Mouse (Mus musculus): ENCODE data around the gene Ctse.
A peak's percentile ranks its signal among the peaks of the same experiment; 100 is the strongest.
"Not testable (repeated sequence)": the region's sequence is repeated elsewhere in the genome, so short reads cannot be mapped to it uniquely, and the experiment has no call there.

Gene Ctse

DNA sequence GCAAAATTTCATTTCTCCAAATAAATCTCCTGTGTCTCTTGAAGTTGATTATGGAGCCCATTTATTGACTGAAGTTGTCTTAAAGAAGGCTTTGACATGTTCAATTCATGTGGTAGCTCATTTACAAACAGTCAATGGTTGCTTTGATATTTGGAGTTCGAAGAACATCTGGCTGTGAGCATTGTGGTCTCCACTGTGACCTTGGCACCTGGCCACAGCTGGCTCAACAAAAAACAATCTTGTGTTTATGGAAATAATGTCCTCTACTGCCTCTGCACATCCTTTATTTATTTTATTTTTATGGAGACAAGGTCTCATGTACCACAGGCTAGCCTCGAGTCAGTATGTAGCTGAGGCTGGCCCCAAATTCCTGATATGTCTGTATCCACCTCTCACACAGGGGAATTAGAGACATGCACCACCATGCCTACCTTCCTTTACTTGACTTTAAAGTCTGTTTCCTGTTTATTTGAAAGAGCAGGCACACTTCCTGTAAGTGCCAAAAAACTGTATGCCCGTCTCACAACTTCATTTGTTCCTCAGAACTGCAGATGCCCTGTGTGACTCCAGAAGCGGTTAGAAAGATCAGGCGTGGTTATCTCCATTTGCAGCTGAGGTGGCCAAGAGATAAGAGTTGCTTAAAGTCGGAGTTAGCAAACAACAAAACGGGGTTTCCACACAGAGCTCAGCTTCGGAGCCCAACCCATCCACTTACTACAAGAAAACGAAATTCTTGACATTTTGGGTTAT, at the start of gene Ctse:
Gene Ctse (plus strand): TSS at position 516 of the 750 bp plus-strand sequence.
- no peak for DNase-seq

- DNase-seq, result no peak
Measured at GRCm38 (mm10) chr1:131598905-131599304, 39.2 kb upstream of the Ctse start, which contains the start of gene Avpr1b. Gene Avpr1b (plus strand): TSS chr1:131599239.

GRCm38 (mm10) chr1:131600314-131600713, 37.8 kb upstream of the Ctse start:
- DNase-seq, result no peak

DNA sequence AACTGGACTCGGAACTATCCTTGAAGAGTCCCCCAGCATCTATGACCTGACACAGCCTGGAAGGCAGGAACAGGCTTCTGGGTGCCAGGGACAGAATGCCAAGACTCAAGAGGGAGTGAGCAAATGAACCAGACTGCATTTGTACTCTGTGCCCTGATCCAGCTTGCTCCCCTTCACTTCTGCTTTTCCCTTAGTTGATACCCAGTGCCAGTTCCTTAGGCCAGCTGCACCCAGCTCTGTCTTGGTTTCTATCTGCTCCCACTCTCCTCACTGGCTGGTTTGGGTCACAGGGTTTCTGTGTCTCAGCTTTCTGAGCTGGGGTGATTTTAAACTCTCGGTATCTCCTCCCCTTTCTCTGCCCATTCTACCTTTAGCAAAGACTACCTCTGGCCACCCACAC, 31.4 kb upstream of the Ctse start:
- no peak for DNase-seq

DNA sequence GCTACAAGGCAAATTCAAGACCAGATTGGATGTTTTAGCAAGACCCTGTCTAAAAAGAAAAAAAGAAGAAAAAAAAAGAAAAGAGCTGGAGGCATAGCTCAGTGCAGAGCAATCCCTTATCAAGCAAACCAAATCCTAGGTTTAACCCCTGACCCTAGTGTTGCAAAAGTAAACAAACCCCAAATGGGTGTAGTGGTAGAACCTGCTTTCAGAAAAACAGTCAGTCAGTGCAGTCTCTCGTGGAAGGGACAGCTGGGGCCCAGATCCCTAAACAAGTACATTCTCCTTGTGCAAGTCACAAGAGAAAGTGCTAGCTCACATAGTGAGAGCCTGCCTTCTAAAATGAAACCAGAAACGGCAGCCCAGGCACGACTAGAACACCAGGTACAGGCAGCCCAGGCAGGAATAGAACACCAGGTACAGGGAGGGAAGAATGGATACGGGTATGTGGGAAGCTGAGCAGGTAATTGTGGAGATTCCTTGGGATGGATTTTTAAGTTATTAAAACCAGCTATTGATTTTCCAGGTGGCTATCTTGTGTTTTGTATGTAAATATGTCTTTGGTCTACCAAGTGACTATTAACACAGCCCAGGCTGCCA, 25.4 kb upstream of the Ctse start:
- no peak for DNase-seq

DNA sequence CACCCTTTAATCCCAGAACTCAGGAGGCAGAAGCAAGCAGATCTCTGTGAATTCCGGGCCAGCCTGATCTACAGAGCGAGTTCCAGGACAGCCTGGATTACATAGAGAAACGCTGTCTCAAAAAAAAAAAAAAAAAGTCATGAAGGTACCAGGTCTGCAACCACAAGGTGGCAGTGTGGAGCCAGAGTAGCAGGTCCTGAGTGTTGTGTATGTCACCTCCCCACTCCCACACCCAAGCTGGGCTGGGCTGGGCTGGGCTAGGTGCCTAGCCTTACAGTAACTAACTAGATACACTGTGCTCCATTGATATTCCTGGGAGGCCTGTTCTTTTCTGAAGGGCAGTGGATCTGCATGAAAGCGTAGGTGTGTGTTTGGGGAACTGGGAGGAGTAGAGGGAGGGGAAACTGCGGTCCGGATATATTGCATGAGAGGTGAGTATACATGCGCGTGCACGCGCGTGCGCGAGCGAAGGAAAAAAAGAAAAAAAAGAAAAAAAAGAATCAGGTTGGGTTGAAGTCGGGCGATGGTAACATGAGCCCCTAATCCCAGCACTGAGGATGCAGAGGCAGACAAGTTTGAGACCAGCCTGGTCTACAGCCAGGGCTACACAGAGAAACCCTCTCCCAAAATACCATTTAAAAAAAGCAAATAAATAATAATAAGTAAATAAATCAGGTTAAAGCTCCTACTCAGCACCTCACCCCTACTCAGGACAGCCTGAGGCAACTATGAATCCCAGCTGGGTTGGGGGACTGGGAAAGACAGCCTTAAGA, 24.6 kb upstream of the Ctse start:
- peak; percentile 37 for DNase-seq

- DNase-seq, result no peak
Measured at GRCm38 (mm10) chr1:131614641-131615040, 23.5 kb upstream of the Ctse start.

DNA sequence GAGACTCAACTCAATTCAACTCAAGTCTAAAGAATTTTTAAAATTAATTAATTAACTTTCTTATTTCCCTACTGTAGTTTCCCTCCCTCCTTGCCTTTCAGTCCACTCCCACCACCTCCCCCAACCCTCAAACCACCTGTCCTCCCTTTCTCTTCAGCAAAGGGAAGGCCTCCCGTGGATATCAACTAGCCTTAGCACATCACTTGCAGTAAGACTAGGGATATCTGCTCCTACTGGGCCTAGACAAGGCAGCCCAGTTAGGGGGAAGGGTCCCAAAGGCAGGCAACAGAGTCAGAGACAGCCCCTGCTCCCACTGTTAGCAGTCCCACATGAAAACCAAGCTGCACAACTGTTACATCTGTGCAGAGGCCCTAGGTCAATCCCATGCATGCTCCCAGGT, 22.0 kb upstream of the Ctse start:
- no peak for DNase-seq

GRCm38 (mm10) chr1:131616546-131617220, 21.4 kb upstream of the Ctse start:
- no peak for DNase-seq

- DNase-seq, result no peak
Measured at GRCm38 (mm10) chr1:131618576-131618975, 19.5 kb upstream of the Ctse start.

GRCm38 (mm10) chr1:131619348-131619747, 18.8 kb upstream of the Ctse start:
- no peak for DNase-seq

GRCm38 (mm10) chr1:131623644-131624043, 14.5 kb upstream of the Ctse start:
- no peak for DNase-seq

DNA sequence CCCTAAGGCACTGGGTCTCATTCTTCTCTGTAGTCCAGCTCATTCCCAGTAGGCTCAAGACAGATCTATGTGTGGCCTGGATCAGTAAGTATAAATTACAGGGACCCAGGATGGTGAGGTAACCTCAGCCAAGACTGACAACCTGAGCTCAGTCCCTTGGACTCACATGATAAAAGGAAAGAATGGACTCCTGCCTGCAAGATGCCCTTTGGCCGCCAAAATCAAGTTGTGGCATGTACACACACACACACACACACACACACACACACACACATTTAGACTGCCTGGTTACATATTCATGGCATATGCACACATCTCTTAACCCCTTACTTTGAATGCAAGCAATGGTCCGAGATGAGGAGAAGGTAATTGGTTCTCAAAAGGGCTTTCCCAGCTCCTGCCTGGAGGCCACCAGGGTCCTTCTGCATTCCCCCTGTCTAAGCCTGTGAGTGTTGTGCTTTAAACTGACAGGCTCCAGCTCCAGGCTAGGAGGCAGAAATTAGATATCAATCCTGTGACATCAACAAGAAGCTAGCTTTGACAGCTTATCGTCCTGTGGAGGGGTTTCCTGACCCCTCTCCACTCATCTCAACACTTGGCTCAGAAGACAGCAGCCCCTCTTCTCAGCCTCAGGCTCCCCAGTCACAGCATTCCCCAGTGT, 13.8 kb upstream of the Ctse start:
- no peak for DNase-seq

DNA sequence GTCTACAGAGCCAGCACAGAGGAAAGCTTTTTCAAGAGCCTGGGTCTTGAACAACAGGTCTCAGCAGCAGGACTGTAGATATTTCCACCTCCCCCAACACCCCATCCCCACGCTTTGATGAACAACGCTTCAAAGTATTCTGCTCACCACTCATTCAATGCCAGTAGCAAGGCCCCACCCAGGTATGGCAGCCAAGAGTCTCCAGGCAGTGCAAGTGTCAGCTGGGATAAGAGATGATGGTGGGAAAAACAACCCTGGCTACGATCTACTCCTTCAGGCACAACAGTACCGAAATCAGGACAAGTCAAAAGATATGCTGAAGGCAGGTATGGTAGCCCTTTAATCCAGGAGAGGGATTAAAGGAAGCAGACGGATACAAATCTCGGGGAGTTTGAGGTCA, 11.9 kb upstream of the Ctse start:
- DNase-seq, result no peak

GRCm38 (mm10) chr1:131632216-131632615, 5.9 kb upstream of the Ctse start:
- not testable (repeated sequence) for DNase-seq

GRCm38 (mm10) chr1:131634495-131634894, 3.6 kb upstream of the Ctse start:
- no peak for DNase-seq

GRCm38 (mm10) chr1:131638541-131639421, 675 bp downstream of the Ctse start:
- DNase-seq, result no peak

GRCm38 (mm10) chr1:131640062-131640461, 2.0 kb downstream of the Ctse start:
- DNase-seq, result no peak

- DNase-seq, result no peak
Measured at GRCm38 (mm10) chr1:131641565-131641964, 3.5 kb downstream of the Ctse start.

DNA sequence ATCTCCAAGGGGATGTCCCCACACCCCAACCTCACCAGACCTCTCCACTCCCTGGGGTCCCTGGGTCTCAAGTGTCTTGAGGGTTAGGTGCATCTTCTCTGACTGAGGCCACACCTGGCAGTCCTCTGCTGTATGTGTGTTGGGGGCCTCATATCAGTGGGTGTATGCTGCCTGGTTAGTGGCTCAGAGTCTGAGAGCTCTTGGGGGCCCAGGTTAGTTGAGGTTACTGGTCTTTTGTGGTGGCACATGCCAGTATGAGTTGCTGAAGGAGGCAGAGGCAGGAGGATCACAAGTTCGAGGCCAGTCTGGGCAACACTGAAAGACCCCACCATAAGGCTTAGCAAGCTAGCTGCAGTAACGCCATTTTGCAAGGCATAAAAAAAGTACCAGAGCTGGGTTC, 4.1 kb downstream of the Ctse start:
- no peak for DNase-seq

DNA sequence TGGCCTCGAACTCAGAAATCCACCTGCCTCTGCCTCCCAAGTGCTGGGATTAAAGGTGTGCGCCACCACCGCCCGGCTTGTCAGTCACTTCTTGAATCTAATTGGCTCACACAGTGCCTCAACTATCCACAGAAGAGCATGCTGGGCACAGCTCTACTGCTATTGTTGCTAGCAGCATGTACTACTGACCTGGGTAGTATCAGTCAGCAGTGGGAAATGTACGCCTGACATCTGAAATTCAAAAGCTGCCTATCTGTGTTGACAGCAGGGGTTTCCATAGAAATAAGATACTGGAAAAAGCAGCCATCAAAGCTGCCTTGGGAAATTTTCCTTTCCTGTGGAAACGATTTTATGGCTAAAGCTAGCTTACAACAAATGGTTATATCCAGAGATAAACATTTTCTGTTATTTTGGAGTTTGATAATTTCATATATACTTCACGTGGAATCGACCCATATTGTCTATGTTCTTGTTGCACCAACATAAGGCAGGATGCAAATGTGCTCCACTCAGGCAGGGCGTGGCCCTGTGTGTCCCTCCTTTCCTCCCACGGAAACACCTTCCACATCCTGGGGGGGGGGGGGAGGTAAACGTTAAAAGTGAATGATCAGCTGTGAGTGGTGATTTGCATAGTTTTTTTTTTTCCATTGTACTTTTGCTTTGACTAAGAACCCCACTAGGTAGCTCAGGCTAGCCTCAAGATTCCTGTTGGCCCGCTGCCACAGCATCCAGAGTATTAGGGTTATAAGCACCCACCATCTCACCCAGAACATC, 14.8 kb downstream of the Ctse start:
- DNase-seq, result no peak

Measured in cerebellum, adult 8-10 months (tissue).